Mouse (Mus musculus): ENCODE measurements at regions not wholly inside any gene's neighbourhood (a gene's known extent, or its start where the extent isn't known, plus 50 kb on each side); places are given as distances from the start of the nearest gene placed in this dataset.

DNA sequence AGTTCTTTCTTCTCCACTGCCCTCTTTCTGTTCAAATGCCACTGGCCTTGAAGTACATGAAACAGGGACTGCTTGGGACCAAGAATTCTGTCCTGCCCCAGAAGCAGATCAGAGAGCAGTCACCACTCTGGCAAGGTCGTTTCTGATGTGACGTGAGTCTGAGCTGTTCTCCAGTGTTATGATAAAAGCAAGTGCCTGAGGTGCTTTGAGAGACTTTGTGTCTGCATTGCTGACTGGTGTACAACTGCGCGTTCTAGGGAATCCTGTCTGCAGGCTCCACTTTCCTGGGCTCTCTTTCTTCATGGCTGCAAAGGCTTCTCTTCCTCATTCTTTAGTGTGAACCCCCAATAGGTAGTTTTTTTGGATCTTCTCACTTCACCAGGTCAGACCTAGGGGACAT is 356.8 kb upstream of the Acvr2a start:
- no peak for DNase-seq (ENCODE audit: low read depth)

DNA sequence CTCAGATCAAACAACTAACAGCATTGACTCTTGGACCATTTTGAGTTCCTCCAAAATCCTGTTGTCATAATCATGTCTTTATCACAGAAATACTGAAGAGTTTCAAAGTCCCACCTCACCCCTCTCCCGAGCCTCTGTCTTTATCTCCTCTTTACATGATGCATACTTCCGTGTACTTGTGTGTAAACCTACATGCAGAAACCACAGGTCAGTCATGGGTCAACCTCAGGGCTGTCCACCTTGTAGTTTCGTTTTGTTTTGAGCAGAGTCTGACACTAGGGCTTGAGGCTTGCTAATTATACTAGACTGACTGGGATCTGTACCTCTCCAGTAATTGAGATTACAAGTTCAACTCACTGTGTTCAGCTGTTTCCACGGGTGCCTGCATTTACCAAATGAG is 348.4 kb upstream of the Acvr2a start:
- DNase-seq (ENCODE audit: low read depth), result no peak

DNA sequence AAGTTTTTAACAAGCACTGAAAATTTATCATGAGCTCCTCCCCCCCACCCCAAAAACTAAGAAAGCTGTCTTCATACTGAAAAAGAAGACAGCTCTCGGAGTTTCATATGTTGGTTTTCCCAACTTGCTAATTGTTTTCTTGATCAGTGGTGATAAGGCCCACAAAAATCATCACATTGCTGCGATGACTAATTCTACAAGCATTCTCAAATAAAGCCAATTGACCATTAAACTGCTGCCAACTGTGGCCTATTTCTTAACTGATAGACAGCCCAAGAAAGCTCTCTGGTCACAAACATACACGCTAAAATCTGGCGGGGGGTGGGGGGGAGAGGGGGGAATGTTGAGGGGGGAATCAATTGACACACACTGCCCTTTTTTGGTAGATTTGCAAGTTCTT is 345.0 kb upstream of the Acvr2a start:
- DNase-seq (ENCODE audit: low read depth), result no peak

DNA sequence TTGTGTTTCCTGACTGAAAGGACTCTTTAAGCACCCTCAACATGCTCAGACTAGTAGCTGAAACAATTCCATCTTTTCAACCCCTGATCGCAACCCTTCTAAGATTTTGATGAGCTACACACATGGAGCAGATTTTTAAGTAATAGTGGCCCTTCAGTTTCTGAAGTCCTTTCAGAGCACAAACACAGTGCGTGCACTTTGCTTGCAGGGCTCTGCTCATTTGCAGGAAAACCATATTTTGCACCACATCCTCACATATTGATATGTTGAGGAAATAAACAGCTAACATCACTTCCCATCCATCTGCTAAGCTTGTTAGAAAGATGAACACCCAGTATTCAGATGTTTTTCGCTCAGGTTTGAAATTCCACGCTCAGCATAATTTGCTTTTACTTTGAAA is 344.6 kb upstream of the Acvr2a start:
- DNase-seq (ENCODE audit: low read depth), result no peak

DNA sequence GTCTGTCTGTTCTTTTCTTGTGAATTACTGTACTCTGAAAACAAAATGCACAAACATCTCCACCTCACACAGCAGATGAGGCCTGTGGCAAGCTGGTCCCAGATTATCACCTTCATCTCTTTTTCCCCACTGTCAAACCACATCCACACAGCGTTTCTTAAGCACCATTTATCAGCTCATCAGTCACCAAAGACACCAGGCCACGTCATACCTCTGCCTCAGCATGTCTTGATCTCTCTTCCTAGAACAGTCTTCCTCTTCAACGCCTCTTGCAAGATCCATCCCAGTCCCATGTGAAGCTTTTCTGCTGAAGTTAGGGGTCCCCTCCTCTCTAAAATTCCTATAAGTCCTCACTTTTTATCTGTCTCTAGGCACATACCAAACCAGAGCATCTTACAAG is 340.8 kb upstream of the Acvr2a start:
- no peak for DNase-seq (ENCODE audit: low read depth)

DNA sequence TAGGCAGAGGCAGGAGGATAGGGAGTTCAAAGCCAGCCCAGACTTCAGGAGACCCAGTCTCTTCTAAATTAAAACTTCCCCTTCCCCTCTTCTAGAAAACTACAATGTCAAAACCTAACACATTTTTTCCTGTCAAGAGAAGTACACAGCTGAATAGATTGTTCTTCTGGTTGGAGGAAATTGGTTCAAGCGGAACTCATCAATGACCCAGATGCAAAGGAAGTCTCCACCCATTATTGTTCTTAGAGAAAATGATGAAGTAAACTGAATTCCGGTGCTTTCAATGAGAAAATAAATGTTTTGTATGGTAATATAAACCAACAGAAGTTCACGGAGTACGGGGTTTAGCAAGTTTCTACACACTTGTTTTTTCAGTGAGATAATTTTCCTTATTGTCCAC is 339.3 kb upstream of the Acvr2a start:
- DNase-seq (ENCODE audit: low read depth), result no peak

DNA sequence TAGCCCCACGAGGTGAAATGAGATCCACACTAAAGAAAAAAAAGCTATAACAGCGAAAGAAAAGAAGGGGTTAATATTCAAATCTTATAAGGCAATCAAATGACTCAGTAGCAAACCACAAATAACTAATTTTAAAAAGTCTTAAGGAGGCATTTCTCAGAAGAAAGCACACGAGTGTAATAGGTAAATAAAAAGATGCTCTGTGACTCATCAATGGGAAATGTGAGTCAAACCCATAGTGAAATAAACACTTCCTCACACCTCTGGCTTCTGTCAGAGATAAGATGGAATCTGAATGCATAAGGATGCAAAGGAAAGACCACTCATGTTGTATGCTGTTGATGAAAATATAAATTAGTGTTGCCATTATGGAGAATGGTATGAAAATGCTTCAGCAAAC is 337.1 kb upstream of the Acvr2a start:
- DNase-seq (ENCODE audit: low read depth), result no peak

DNA sequence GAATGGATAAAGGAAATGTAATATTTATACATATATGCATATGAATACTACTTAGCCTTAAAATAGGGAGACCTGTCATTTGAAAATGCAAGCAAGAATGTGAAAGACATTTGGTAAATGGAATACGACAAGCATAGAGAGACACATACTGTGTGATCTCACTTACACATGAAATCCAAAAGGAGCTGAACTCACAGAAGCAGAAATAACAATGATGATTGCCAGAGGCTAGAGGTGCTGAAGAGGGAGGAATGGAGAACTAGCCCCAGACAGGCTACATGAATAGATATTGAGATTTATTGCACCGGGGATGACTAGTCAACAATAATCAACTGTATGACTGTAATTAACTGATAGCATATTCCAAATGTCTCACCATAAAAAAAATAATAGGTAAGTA is 336.6 kb upstream of the Acvr2a start:
- no peak for DNase-seq (ENCODE audit: low read depth)

DNA sequence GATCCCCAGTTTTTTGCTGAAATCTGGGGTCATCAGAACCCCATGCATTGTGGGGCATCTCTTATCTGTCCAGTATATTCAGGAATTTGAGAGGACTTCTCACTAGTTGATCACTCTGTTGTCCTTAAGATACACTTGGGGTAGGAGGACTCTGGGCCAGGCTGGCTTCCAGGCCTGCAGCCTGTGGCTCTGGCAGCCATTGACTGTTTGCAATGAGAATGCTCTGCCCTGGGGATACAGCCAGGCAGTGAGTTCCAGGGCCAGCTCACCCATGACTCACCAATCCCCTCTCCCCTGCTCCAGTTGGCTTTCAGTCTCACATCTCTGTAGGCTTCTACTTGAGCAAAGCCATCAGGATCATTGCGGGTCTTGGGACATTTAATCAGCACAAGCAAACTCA is 334.3 kb upstream of the Acvr2a start:
- DNase-seq (ENCODE audit: low read depth), result no peak

DNA sequence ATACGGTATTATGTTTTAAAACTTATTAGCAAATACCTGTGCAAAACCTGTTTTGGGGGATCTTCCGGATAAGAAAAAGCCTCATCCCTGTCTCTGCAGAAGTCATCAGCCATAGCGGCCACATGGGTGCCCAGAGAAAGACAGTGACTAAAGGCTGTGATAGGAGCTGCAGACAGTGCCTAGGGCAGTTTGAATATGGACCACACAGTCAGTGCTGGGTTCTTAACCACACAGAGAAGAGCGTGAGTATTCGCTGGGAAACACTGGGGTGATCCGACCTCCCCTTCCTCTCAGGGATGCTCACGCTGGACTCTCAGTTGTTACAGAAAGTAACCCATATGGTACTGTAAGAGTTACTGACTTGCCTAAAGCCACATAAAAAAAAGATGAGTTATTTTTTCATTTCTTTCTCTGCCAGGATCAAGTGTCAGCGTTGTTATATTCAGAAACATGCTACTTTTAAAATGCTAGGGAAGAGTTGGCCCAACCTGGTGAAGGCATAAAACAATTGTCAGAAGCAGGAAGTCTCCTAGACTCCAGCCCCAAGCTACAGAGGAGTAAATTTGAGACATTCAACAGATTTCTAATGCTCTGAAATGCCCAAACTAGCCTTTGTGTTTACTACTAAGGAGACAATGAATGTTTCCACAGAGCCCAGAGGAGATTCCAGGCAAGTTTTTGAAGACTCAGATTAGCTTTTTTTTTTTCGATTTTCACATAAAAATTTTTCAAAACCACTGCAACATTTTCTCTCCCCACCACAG is 333.3 kb upstream of the Acvr2a start:
- no peak for DNase-seq (ENCODE audit: low read depth)

DNA sequence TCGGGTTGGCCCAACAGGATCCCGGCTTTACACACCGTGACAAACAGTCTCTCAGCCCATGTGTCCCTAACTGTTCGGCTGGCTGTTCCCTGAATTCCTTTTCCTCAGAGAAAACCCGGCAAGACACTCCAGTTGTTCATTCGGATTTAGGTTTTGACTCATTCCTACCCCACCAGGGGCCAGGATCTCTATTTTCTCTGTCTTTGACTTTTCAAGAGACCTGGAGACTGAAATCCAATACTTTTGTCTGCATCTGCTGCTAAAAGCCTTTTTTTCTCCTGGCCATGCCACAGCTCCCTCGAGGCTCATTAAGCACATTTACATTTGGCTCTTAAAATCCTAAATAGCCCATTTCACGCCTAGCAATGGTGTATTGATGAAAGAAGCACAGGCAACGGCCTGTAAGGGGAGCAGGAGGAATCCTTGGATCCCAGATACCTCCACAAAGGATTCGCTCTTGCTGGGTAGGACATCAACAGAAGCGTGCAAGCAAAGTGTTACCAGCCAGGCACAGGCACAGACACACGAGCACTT is 332.6 kb upstream of the Acvr2a start:
- DNase-seq (ENCODE audit: low read depth), result no peak

DNA sequence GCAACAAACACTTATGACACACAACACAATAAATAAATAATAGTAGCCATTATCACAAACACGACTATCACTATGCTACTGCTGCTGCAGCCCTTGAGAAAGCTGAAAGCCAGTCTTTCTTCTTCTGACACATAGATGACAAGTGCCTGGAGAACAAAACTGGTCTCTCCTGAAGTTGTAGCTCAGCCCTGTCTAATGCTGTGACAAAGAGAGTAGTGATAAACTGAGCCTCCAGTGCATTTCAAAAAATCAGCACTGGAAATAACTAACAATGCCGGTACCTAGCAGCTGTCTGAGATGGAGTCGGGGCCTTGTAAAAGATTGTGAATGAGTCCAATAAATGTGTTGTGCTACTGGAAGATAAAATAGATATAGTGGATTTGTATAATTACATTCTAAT is 320.3 kb upstream of the Acvr2a start:
- no peak for DNase-seq (ENCODE audit: low read depth)

DNA sequence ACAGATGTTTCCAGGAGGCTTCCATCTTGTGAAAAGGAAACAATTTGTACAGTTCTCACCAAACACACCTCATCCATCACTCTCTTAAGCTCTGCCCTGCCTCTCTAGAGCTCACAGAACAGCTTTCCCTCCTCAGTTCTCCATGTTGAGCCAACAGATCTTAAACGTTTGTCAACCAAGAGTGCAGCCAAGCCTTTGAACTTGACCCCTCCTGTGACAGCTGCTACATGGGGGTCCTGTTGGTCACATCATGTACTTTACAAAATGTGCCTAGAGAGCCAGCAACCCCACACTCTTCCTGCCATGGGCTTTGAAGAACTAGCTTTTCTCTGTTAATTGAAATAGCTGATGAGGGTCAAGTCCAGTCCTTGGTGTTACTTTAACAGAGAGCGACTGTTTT is 319.8 kb upstream of the Acvr2a start:
- no peak for DNase-seq (ENCODE audit: low read depth)

DNA sequence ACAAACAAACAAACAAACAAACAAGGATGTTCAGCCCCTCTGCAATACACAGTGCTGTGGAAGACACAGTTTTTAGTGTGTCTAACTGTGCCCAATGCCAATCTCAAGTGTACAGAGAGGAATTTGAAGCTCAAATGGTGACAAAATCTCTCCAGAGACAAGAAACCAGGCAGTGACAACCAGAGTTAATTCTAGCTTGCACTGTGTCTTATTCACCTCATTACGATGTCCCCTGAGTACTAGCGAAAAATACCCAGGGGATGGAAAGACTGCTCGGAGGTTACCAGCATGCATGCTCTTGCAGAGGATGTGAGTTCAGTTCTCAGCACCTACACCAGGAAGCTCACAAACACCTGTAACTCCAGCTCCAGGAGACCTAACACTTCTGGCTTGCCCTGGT is 319.3 kb upstream of the Acvr2a start:
- no peak for DNase-seq (ENCODE audit: low read depth)

DNA sequence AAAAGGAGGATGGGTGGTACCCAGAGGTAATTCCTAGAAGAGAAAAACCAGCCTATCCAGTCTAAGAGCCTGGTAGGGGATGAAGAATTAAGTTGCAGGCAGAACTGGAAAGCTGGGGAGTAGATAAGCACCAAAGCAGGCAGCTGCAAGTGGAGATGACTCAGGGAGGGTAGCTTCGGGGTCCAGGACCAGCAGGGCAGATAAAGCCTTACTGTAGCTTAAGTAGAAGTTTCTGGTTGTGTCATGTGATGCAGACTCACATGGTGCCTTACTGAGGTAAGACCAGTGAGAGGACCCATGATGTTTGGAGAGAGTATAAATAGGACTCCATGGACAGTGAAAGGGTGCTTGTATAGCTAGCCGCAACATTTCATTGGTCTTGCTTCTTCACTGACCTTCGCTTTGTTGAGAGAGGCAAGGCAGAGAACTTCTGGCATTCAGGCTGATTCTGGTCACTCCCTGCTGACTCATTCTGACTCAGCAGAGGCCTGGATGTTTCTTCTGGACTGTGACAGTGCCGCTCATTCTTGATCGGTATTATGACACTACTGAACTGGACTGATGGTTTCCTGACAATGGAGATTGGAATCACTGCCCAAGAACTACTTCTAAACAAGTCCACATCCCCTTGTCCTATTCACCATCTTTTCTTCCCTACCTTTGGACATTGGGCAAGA is 315.7 kb upstream of the Acvr2a start:
- DNase-seq (ENCODE audit: low read depth), result no peak

DNA sequence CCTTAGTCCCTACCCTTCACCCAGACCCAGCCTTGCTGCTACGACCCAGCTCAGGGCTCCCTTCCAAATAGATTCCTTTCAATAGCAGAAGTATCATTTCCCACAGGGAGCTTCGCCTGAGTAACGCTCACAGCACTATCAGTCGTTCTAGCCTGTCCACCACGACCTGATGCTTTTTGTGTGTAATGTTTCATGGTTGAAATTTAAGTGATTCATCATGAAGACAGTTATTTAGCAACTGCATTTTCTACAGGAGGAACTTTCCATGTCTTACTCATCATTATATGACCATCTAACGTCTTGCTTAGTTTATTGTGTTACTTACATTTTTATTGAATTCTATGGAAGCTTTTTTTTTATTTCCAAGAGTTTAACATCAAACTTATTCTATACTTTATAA is 314.5 kb upstream of the Acvr2a start:
- no peak for DNase-seq (ENCODE audit: low read depth)

DNA sequence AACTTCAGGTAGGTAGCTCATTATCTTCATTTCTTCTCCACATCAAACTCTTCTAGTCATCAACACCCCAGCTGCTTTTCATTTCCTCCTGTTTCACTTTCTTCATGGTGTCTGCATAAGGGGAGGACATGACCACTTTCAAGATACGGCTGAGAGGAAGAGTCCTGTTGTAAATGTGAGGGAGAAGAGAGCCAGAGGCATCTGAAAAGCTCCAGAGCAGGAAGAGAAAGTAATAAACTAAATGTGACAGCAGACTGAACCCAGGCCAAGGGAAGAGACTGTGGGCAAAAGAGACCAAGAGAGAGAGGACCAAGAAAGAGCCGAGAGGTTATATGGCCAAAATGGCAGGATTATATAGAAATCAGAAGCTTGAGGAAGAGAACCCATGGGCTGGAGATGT is 312.5 kb upstream of the Acvr2a start:
- DNase-seq (ENCODE audit: low read depth), result no peak

DNA sequence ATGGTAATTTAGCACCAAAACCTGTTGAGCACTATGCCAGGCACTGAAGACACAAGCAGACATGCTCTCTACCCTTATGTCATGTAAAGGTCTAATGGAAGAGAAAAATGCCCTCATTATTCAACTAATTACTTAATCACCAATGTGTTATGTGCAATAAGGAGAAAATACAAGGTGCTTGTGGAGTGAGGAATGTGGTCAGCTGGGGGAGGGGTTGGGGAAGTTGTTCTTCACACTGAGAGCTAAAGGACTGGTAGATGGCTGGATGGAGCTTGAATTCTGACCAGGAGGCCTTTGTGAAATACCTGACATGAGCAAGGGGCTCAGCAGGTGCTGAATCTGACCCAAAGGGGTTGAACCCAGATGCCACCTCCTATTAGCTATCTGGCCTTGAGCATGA is 300.1 kb upstream of the Acvr2a start:
- DNase-seq (ENCODE audit: low read depth), result no peak

DNA sequence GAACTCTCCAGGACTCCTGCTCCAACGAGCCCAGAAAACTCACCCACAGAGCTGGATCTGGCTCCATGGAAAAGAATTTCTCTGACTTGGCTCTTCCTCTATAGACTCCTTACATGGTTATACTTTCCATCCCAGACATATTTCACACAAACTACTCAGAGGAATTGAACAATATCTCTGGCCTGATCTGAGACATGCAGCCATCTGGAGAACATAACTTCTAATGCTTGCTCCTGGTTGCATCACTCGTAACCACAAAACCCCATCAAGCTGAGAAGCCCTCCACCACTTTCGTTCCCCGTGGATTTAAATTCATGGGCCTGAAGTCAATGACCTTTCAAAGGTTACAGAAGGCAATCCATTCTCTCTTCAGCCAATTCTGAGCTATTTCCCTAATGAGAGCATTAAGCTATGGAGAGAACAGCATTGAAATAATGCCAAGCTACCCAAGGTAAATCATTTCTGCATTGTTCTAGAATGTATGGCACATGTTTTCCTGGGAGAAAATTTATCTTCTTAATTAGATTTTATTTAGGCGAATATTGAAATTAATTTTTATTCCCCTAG is 294.0 kb upstream of the Acvr2a start:
- DNase-seq (ENCODE audit: low read depth), result peak; percentile 9

DNA sequence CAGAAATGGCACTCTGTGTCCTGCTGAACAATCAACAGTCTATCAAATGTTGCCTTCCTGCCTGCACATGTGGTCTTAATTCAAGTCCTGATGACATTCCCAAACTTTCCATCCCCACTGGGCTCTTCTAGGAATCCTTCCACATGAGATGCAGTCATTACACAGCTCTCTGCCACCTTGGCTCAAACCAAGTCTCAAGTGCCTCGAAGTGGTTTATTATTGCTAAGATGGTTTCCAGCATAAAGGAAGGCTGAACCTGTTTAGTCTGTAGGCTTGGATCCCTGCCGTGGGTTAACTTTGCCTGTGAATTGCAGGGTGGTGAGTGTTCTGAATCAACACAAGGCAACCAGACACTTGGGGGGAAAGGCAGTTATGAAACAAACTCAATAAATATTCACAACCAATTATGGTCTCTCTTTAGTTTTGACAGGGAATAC is 293.4 kb upstream of the Acvr2a start:
- peak; percentile 5 for DNase-seq (ENCODE audit: low read depth)

DNA sequence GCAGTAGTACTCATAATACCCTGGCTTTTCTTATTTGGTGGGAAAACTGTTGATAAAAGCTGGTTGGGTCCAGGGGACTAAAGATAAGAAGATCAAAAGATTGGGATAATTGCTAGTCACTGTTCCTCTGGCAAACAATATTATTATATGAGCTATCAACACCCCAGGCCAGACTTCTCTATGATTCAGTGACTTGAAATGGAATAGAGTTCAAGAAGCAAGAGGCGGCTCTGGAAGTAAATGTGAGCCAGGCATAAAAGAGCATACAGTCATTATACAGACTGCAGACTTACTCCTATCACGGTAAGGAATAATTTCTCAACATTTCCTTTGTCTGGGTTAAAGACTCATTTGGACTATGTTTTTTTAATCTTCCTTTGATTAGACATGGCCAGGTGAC is 278.5 kb upstream of the Acvr2a start:
- no peak for DNase-seq (ENCODE audit: low read depth)

DNA sequence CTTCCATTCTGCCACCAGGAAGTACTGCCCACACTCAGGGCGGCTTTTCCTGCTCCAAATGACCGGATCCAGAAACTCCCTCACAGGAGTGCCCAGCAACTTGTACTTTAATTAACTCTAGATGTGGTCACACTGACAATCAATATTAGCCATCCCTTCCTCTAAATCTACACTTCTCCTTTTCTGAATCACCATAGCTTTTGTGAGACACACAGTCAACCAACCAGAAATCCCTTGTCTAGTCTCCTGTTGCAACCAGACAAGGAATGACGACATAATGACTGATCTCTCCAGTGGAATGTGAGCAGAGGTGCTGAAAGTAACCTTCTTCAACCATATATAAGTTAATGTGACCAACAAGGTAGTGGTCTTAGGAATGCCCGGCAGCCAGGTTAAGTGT is 277.0 kb upstream of the Acvr2a start:
- no peak for DNase-seq (ENCODE audit: low read depth)

DNA sequence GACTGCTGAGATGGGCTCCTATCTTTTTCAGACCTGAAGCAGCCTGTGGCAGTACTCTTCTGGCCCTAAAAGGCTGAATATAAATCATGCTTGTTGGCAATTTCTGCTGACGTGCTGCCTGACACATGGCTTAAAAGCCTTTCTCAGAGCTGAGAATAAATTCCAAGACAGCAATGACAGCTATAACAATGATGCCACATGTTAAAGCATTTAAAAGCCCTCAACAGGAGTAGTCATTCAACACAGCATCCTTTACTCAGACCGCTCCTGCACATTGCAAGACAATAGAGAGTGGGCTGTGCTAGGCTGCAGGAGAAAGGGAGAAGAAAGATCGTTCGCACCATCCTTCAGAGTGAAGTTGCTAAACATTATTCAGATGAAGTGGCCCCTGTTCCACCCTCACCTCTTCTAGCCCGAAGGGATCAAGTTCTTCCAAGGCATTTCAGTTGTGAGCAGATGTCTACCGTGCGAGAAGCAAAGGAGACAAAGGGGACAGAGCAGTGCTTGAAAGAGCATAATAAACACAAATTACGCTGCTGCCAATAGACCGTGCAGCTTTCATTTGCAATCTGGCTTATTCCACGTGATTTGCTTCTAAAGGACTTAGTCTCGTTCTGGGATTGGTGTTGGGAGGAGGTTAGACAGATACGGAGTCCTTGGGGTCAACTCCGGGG is 275.1 kb upstream of the Acvr2a start:
- no peak for DNase-seq (ENCODE audit: low read depth)
